Mouse (Mus musculus) intestine, postnatal 0 days (tissue): ENCODE measurements at regions not wholly inside any gene's neighbourhood (a gene's known extent, or its start where the extent isn't known, plus 50 kb on each side); places are given as distances from the start of the nearest gene placed in this dataset.

Experiments
- ATAC-seq: fragments of 200-750 bp; cut with Nextera tagmentation; 2 replicates; pipeline ENCODE4 v1.8.0; 2017; ENCODE audit warnings: mild to moderate bottlenecking, moderate TSS enrichment, moderate library complexity
- H3K27ac ChIP-seq: fragments of 300-500 bp; sonication (generic); 2 replicates; pipeline ENCODE4 v1.5.1; 2014; ENCODE audit warnings: mild to moderate bottlenecking, low read depth, low read length, moderate library complexity
- H3K27me3 ChIP-seq: fragments of 300-500 bp; sonication (generic); replicated peaks from 2 replicates; pipeline ENCODE4 v1.6.1; 2014; ENCODE audit warnings: low read length, mixed read lengths; ENCODE audit not compliant: control insufficient read depth, insufficient read depth
- H3K36me3 ChIP-seq: fragments of 300-500 bp; sonication (generic); 2 replicates; pipeline ENCODE4 v1.6.1; 2014; ENCODE audit warnings: mild to moderate bottlenecking, moderate library complexity; ENCODE audit not compliant: control insufficient read depth, insufficient read depth
- H3K4me1 ChIP-seq: fragments of 300-500 bp; sonication (generic); replicated peaks from 2 replicates; pipeline ENCODE4 v1.6.1; 2014; ENCODE audit warnings: antibody characterized with exemption, low read length, mixed read lengths; ENCODE audit not compliant: control insufficient read depth, insufficient read depth
- H3K4me2 ChIP-seq: fragments of 300-500 bp; sonication (generic); replicated peaks from 2 replicates; pipeline ENCODE4 v1.6.1; 2014; ENCODE audit warnings: low read depth, mild to moderate bottlenecking, moderate library complexity
- H3K4me3 ChIP-seq: fragments of 300-500 bp; sonication (generic); 2 replicates; pipeline ENCODE4 v1.5.1; 2014; ENCODE audit warnings: low read depth, low read length
- H3K9ac ChIP-seq: fragments of 300-500 bp; sonication (generic); 2 replicates; pipeline ENCODE4 v1.6.1; 2014; ENCODE audit warnings: mild to moderate bottlenecking, low read depth, low read length
- H3K9me3 ChIP-seq: fragments of 300-500 bp; sonication (generic); 2 replicates; pipeline ENCODE4 v1.6.1; 2016; ENCODE audit warnings: mixed run types; ENCODE audit not compliant: control insufficient read depth
- CTCF ChIP-seq: sonication (generic); IDR thresholded peaks from 2 replicates; pipeline ENCODE4 v1.5.1; 2016; ENCODE audit warnings: low read depth, mild to moderate bottlenecking, control low read depth, antibody characterized with exemption, moderate library complexity
- WGBS: fragments of 180-500 bp; shearing (Covaris S2); extraction: QIAGEN DNeasy Blood & Tissue Kit; methylation state at CpG from one replicate; pipeline ENCODE4 v1.1.7; 2014; 5-methylcytosine and 5-hydroxymethylcytosine counted together

- 59% methylated on average over 7 of the region's 7 CpGs for WGBS
- Histone ChIP-seq H3K27ac (no peak overlapping the region), H3K4me1 (peaks cover 14% of the 10 kb centered on the region; the same call in 1 of the 2 replicates), H3K9ac (no peak overlapping the region), H3K9me3 (no peaks in the 10 kb centered on the region), H3K36me3 (no peaks in the 10 kb centered on the region), H3K27me3 (no peaks in the 10 kb centered on the region), H3K4me3 (no peak overlapping the region), H3K4me2 (no peak overlapping the region)
- no peak for ATAC-seq
- no peak for TF ChIP-seq CTCF
These were observed 143.1 kb downstream of the Vegfa start for GRCm38 (mm10) chr17:45889051-45889450.

- Histone ChIP-seq H3K36me3 (no peaks in the 10 kb centered on the region), H3K27me3 (no peaks in the 10 kb centered on the region), H3K27ac (no peak overlapping the region), H3K4me3 (no peak overlapping the region), H3K4me2 (0 out of 2 replicates have a peak overlapping the region, but pooled peaks have one; percentile 37), H3K9ac (no peak overlapping the region), H3K4me1 (peaks cover 14% of the 10 kb centered on the region; the same call in 1 of the 2 replicates), H3K9me3 (no peaks in the 10 kb centered on the region)
- no peak for TF ChIP-seq CTCF
- WGBS = 42% methylated on average over 17 of the region's 17 CpGs
- ATAC-seq = no peak
These were observed 145.6 kb downstream of the Vegfa start for GRCm38 (mm10) chr17:45886420-45887049.

GRCm38 (mm10) chr17:45885461-45886336 is 146.5 kb downstream of the Vegfa start:
- no peak overlapping the region for H3K27ac ChIP-seq
- no peak for TF ChIP-seq CTCF
- peak overlapping the region; percentile 37; the same call in 1 of the 2 replicates for H3K4me2 ChIP-seq
- ATAC-seq = peak; percentile 53; the same call in 1 of the 2 replicates
- no peaks in the 10 kb centered on the region for H3K36me3 ChIP-seq
- H3K27me3 ChIP-seq = no peaks in the 10 kb centered on the region
- H3K4me3 ChIP-seq = no peak overlapping the region
- peaks cover 14% of the 10 kb centered on the region; the same call in 1 of the 2 replicates for H3K4me1 ChIP-seq
- H3K9ac ChIP-seq = no peak overlapping the region
- 41% methylated on average over 24 of the region's 24 CpGs for WGBS
- H3K9me3 ChIP-seq = no peaks in the 10 kb centered on the region

GRCm38 (mm10) chr17:45884021-45884722 is 148.0 kb downstream of the Vegfa start:
- no peak overlapping the region for H3K4me2 ChIP-seq
- WGBS = 47% methylated on average over 9 of the region's 9 CpGs

GRCm38 (mm10) chr17:45882682-45883081 is 149.0 kb upstream of the 1600014C23Rik start:
- H3K27ac ChIP-seq = no peak overlapping the region
- no peak overlapping the region for H3K4me2 ChIP-seq
- TF ChIP-seq CTCF = no peak
- H3K4me1 ChIP-seq = peaks cover 14% of the 10 kb centered on the region; the same call in 1 of the 2 replicates
- ATAC-seq = no peak
- no peaks in the 10 kb centered on the region for H3K27me3 ChIP-seq
- no peaks in the 10 kb centered on the region for H3K9me3 ChIP-seq
- no peak overlapping the region for H3K4me3 ChIP-seq
- no peaks in the 10 kb centered on the region for H3K36me3 ChIP-seq
- no peak overlapping the region for H3K9ac ChIP-seq
- 80% methylated on average over 3 of the region's 3 CpGs for WGBS

More at GRCm38 (mm10) chr17:45884021-45884722, 148.0 kb downstream of the Vegfa start:
- Histone ChIP-seq H3K36me3 (no peaks in the 10 kb centered on the region), H3K9me3 (no peaks in the 10 kb centered on the region), H3K9ac (no peak overlapping the region), H3K4me1 (peaks cover 14% of the 10 kb centered on the region; the same call in 1 of the 2 replicates), H3K4me3 (no peak overlapping the region), H3K27me3 (no peaks in the 10 kb centered on the region), H3K27ac (no peak overlapping the region)
- ATAC-seq = peak; percentile 43; the same call in 1 of the 2 replicates
- no peak for TF ChIP-seq CTCF

GRCm38 (mm10) chr17:45881284-45881683 is 147.6 kb upstream of the 1600014C23Rik start:
- WGBS = 96% methylated on average over 9 of the region's 9 CpGs
- Histone ChIP-seq H3K4me3 (no peak overlapping the region), H3K36me3 (no peaks in the 10 kb centered on the region), H3K9ac (no peak overlapping the region), H3K27me3 (no peaks in the 10 kb centered on the region), H3K9me3 (no peaks in the 10 kb centered on the region), H3K27ac (no peak overlapping the region), H3K4me2 (no peak overlapping the region), H3K4me1 (peaks cover 11% of the 10 kb centered on the region; the same call in 1 of the 2 replicates)
- no peak for ATAC-seq
- TF ChIP-seq CTCF = no peak
